Mouse (Mus musculus) right cerebral cortex, adult 2 months (tissue): ENCODE measurements at regions not wholly inside any gene's neighbourhood (a gene's known extent, or its start where the extent isn't known, plus 50 kb on each side); places are given as distances from the start of the nearest gene placed in this dataset.
A peak's percentile ranks its signal among the peaks of the same experiment; 100 is the strongest.

Source experiments
- DNase-seq, 2 experiments: peaks; one replicate each; pipeline ENCODE4 v3.0.0; 2021 to 2022; ENCODE audit warnings: low spot score in 2 of 2

- no peak for DNase-seq
Measured at GRCm38 (mm10) chr12:70672115-70672514, 153.2 kb upstream of the Frmd6 start.

- no peak for DNase-seq
Measured at GRCm38 (mm10) chr12:70673188-70673587, 152.1 kb upstream of the Frmd6 start.

GRCm38 (mm10) chr12:70674144-70674543 lies 151.2 kb upstream of the Frmd6 start:
- DNase-seq, result no peak

GRCm38 (mm10) chr12:70675846-70676245 lies 149.5 kb upstream of the Frmd6 start:
- DNase-seq, result no peak

GRCm38 (mm10) chr12:70679701-70680425 lies 145.5 kb upstream of the Frmd6 start:
- peak in 1 of 2 experiments; percentile 46 for DNase-seq

- no peak for DNase-seq
Measured at GRCm38 (mm10) chr12:70681407-70681990, 143.8 kb upstream of the Frmd6 start.

- DNase-seq, result no peak
Measured at GRCm38 (mm10) chr12:70684354-70684753, 141.0 kb upstream of the Frmd6 start.

GRCm38 (mm10) chr12:70685432-70685831 lies 139.9 kb upstream of the Frmd6 start:
- no peak for DNase-seq

GRCm38 (mm10) chr12:70686337-70686736 lies 139.0 kb upstream of the Frmd6 start:
- DNase-seq, result no peak

- DNase-seq, result no peak
Measured at GRCm38 (mm10) chr12:70686971-70687370, 138.3 kb upstream of the Frmd6 start.

- no peak for DNase-seq
Measured at GRCm38 (mm10) chr12:70695162-70695561, 130.2 kb upstream of the Frmd6 start.

GRCm38 (mm10) chr12:70696256-70696655 lies 129.1 kb upstream of the Frmd6 start:
- peak; percentile 76 to 77 for DNase-seq

- peak; percentile 44 to 53 for DNase-seq
Measured at GRCm38 (mm10) chr12:70698466-70698865, 126.8 kb upstream of the Frmd6 start.

GRCm38 (mm10) chr12:70702473-70702872 lies 122.8 kb upstream of the Frmd6 start:
- DNase-seq, result no peak

GRCm38 (mm10) chr12:70706806-70707628 lies 118.3 kb upstream of the Frmd6 start:
- DNase-seq, result no peak

- no peak for DNase-seq
Measured at GRCm38 (mm10) chr12:70707629-70708289, 117.6 kb upstream of the Frmd6 start.

- DNase-seq, result no peak
Measured at GRCm38 (mm10) chr12:70708290-70708668, 117.0 kb upstream of the Frmd6 start.

GRCm38 (mm10) chr12:70710311-70710710 lies 115.0 kb upstream of the Frmd6 start:
- DNase-seq, result no peak

- no peak for DNase-seq
Measured at GRCm38 (mm10) chr12:70711030-70711429, 114.3 kb upstream of the Frmd6 start.

- DNase-seq, result peak; percentile 53 to 55
Measured at GRCm38 (mm10) chr12:70712322-70713024, 112.8 kb upstream of the Frmd6 start.

GRCm38 (mm10) chr12:70713499-70714280 lies 111.6 kb upstream of the Frmd6 start:
- DNase-seq, result peak; percentile 52 to 65
